Mouse (Mus musculus) limb, embryonic 13.5 days (tissue): ENCODE measurements around the gene Aaed1. TPM values are rescaled to one million over a fixed set of nuclear protein-coding genes. Genes with fewer than 3 reads are reported as not detected.

ENCODE experiments used
- ATAC-seq: fragments of 200-750 bp; cut with Nextera tagmentation; 2 replicates; pipeline ENCODE4 v1.8.0; 2017; ENCODE audit warnings: low read depth, moderate number of reproducible peaks, moderate TSS enrichment; ENCODE audit not compliant: low FRiP score
- H3K27ac ChIP-seq: fragments of 300-500 bp; sonication (generic); 2 replicates; pipeline ENCODE4 v1.5.1; 2015; ENCODE audit warnings: inconsistent platforms, mild to moderate bottlenecking, moderate library complexity
- H3K27me3 ChIP-seq: fragments of 300-500 bp; sonication (generic); 2 replicates; pipeline ENCODE4 v1.6.1; 2015; ENCODE audit warnings: mild to moderate bottlenecking, inconsistent platforms
- H3K36me3 ChIP-seq: fragments of 300-500 bp; sonication (generic); 2 replicates; pipeline ENCODE4 v1.6.1; 2015; ENCODE audit warnings: inconsistent platforms, mild to moderate bottlenecking, moderate library complexity
- H3K4me1 ChIP-seq: fragments of 300-500 bp; sonication (generic); 2 replicates; pipeline ENCODE4 v1.6.1; 2015; ENCODE audit warnings: inconsistent platforms
- H3K4me2 ChIP-seq: fragments of 300-500 bp; sonication (generic); replicated peaks from 2 replicates; pipeline ENCODE4 v1.6.1; 2015; ENCODE audit warnings: inconsistent platforms, mild to moderate bottlenecking, moderate library complexity
- H3K4me3 ChIP-seq: fragments of 300-500 bp; sonication (generic); 2 replicates; pipeline ENCODE4 v1.5.1; 2015; ENCODE audit warnings: moderate library complexity, mild to moderate bottlenecking, inconsistent platforms
- H3K9ac ChIP-seq: fragments of 300-500 bp; sonication (generic); 2 replicates; pipeline ENCODE4 v1.6.1; 2015; ENCODE audit warnings: mild to moderate bottlenecking, inconsistent platforms
- H3K9me3 ChIP-seq: fragments of 300-500 bp; sonication (generic); 2 replicates; pipeline ENCODE4 v1.6.1; 2016; ENCODE audit warnings: inconsistent platforms
- WGBS: fragments of 180-500 bp; shearing (Covaris S2); methylation state at CpG from one replicate; pipeline ENCODE4 v1.1.7; 2015; 5-methylcytosine and 5-hydroxymethylcytosine counted together
- polyA plus RNA-seq: library from polyadenylated mRNA; unstranded; fragments of >200 nt; fragmentation: Nextera tagmentation; extraction: Ambion mirVana; gene quantifications from 2 replicates; pipeline ENCODE4 v1.2.1, GENCODE M21; 2015

Gene Aaed1
- 38.9 and 41.4 TPM in 2 replicates for polyA plus RNA-seq

GRCm38 (mm10) chr13:64312024-64312915 lies at the start of gene Aaed1:
Gene Aaed1 (minus strand): TSS chr13:64312710.
- Histone ChIP-seq H3K27ac (peak within 1 kb of the TSS; percentile 86), H3K36me3 (peaks cover 11% of the 10 kb centered on the region), H3K4me1 (peaks cover 17% of the 10 kb centered on the region), H3K9me3 (no peaks in the 10 kb centered on the region), H3K9ac (peak within 1 kb of the TSS; percentile 74), H3K27me3 (no peaks in the 10 kb centered on the region), H3K4me3 (peak within 1 kb of the TSS; percentile 72), H3K4me2 (peak within 1 kb of the TSS; percentile 68)
- peak; percentile 88 for ATAC-seq
- WGBS: under 1% methylated on average over 71 of the region's 74 CpGs

GRCm38 (mm10) chr13:64362139-64362538 lies 49.6 kb upstream of the Aaed1 start:
- no peaks in the 10 kb centered on the region for H3K9me3 ChIP-seq
- H3K9ac ChIP-seq: no peak overlapping the region
- H3K36me3 ChIP-seq: peaks cover 44% of the 10 kb centered on the region
- no peak overlapping the region for H3K4me3 ChIP-seq
- no peak for ATAC-seq
- no peaks in the 10 kb centered on the region; the same call in 1 of the 2 replicates for H3K4me1 ChIP-seq
- no peak overlapping the region for H3K27ac ChIP-seq
- H3K4me2 ChIP-seq: no peak overlapping the region
- no peaks in the 10 kb centered on the region for H3K27me3 ChIP-seq
- WGBS: 94% methylated on average over 6 of the region's 6 CpGs

GRCm38 (mm10) chr13:64361020-64361419 lies 48.5 kb upstream of the Aaed1 start:
- no peaks in the 10 kb centered on the region for H3K9me3 ChIP-seq
- no peak overlapping the region for H3K4me2 ChIP-seq
- no peak overlapping the region for H3K9ac ChIP-seq
- H3K4me3 ChIP-seq: no peak overlapping the region
- H3K36me3 ChIP-seq: peaks cover 33% of the 10 kb centered on the region
- 88% methylated on average over 3 of the region's 3 CpGs for WGBS
- no peak overlapping the region for H3K27ac ChIP-seq
- ATAC-seq: no peak
- no peaks in the 10 kb centered on the region for H3K4me1 ChIP-seq
- H3K27me3 ChIP-seq: no peaks in the 10 kb centered on the region

- Histone ChIP-seq H3K9ac (no peak overlapping the region), H3K9me3 (no peaks in the 10 kb centered on the region), H3K4me1 (no peaks in the 10 kb centered on the region), H3K27me3 (no peaks in the 10 kb centered on the region), H3K27ac (no peak overlapping the region), H3K36me3 (peaks cover 22% of the 10 kb centered on the region), H3K4me3 (no peak overlapping the region), H3K4me2 (no peak overlapping the region)
- WGBS: 93% methylated on average over 3 of the region's 3 CpGs
- no peak for ATAC-seq
Observed at GRCm38 (mm10) chr13:64359702-64360101, 47.2 kb upstream of the Aaed1 start.

GRCm38 (mm10) chr13:64358476-64358875 lies 46.0 kb upstream of the Aaed1 start:
- WGBS: 86% methylated on average over 1 of the region's 1 CpGs
- no peak for ATAC-seq
- H3K36me3 ChIP-seq: peaks cover 11% of the 10 kb centered on the region
- no peaks in the 10 kb centered on the region for H3K27me3 ChIP-seq
- H3K4me1 ChIP-seq: no peaks in the 10 kb centered on the region
- H3K9ac ChIP-seq: no peak overlapping the region
- H3K9me3 ChIP-seq: no peaks in the 10 kb centered on the region
- H3K4me2 ChIP-seq: no peak overlapping the region
- no peak overlapping the region for H3K27ac ChIP-seq
- H3K4me3 ChIP-seq: no peak overlapping the region

GRCm38 (mm10) chr13:64357389-64357788 lies 44.9 kb upstream of the Aaed1 start:
- H3K4me2 ChIP-seq: no peak overlapping the region
- H3K36me3 ChIP-seq: peaks cover 5% of the 10 kb centered on the region
- H3K4me1 ChIP-seq: no peaks in the 10 kb centered on the region
- H3K4me3 ChIP-seq: no peak overlapping the region
- no peak overlapping the region for H3K27ac ChIP-seq
- 70% methylated on average over 5 of the region's 5 CpGs for WGBS
- H3K9ac ChIP-seq: no peak overlapping the region
- H3K9me3 ChIP-seq: no peaks in the 10 kb centered on the region
- ATAC-seq: no peak
- no peaks in the 10 kb centered on the region for H3K27me3 ChIP-seq

- Histone ChIP-seq H3K9ac (no peak overlapping the region), H3K4me2 (no peak overlapping the region), H3K4me3 (no peak overlapping the region), H3K4me1 (no peaks in the 10 kb centered on the region), H3K9me3 (no peaks in the 10 kb centered on the region), H3K27ac (no peak overlapping the region), H3K27me3 (no peaks in the 10 kb centered on the region), H3K36me3 (no peaks in the 10 kb centered on the region)
- WGBS: 82% methylated on average over 2 of the region's 2 CpGs
- ATAC-seq: no peak
Observed at GRCm38 (mm10) chr13:64349474-64349873, 37.0 kb upstream of the Aaed1 start.

- peak overlapping the region; percentile 67 for H3K9ac ChIP-seq
- peaks cover 8% of the 10 kb centered on the region for H3K4me1 ChIP-seq
- peak overlapping the region; percentile 50 for H3K4me3 ChIP-seq
- no peaks in the 10 kb centered on the region for H3K27me3 ChIP-seq
- H3K4me2 ChIP-seq: peak overlapping the region; percentile 75
- H3K9me3 ChIP-seq: no peaks in the 10 kb centered on the region
- no peak overlapping the region for H3K27ac ChIP-seq
- 3% methylated on average over 9 of the region's 9 CpGs for WGBS
- peak; percentile 67 for ATAC-seq
- no peaks in the 10 kb centered on the region for H3K36me3 ChIP-seq
Observed at GRCm38 (mm10) chr13:64344082-64344501, 31.6 kb upstream of the Aaed1 start.

GRCm38 (mm10) chr13:64343598-64343997 lies 31.1 kb upstream of the Aaed1 start:
- Histone ChIP-seq H3K9me3 (no peaks in the 10 kb centered on the region), H3K27ac (no peak overlapping the region), H3K4me2 (peak overlapping the region; percentile 75), H3K36me3 (no peaks in the 10 kb centered on the region), H3K4me1 (peaks cover 8% of the 10 kb centered on the region), H3K4me3 (peak overlapping the region; percentile 50), H3K27me3 (no peaks in the 10 kb centered on the region), H3K9ac (peak overlapping the region; percentile 67)
- 28% methylated on average over 10 of the region's 10 CpGs for WGBS
- ATAC-seq: no peak

GRCm38 (mm10) chr13:64335546-64336132 lies 23.1 kb upstream of the Aaed1 start:
- H3K4me1 ChIP-seq: no peaks in the 10 kb centered on the region
- H3K36me3 ChIP-seq: no peaks in the 10 kb centered on the region
- WGBS: 45% methylated on average over 4 of the region's 4 CpGs
- no peak overlapping the region for H3K9ac ChIP-seq
- no peak overlapping the region for H3K27ac ChIP-seq
- ATAC-seq: no peak
- H3K27me3 ChIP-seq: no peaks in the 10 kb centered on the region
- H3K9me3 ChIP-seq: no peaks in the 10 kb centered on the region
- H3K4me2 ChIP-seq: no peak overlapping the region
- H3K4me3 ChIP-seq: no peak overlapping the region

- 75% methylated on average over 3 of the region's 3 CpGs for WGBS
- Histone ChIP-seq H3K27me3 (no peaks in the 10 kb centered on the region), H3K36me3 (no peaks in the 10 kb centered on the region), H3K4me3 (no peak overlapping the region), H3K27ac (no peak overlapping the region), H3K9me3 (no peaks in the 10 kb centered on the region), H3K9ac (no peak overlapping the region), H3K4me2 (no peak overlapping the region), H3K4me1 (no peaks in the 10 kb centered on the region)
- ATAC-seq: no peak
Observed at GRCm38 (mm10) chr13:64333102-64333501, 20.6 kb upstream of the Aaed1 start.

- Histone ChIP-seq H3K4me1 (no peaks in the 10 kb centered on the region), H3K27ac (no peak overlapping the region), H3K9ac (no peak overlapping the region), H3K36me3 (no peaks in the 10 kb centered on the region), H3K4me2 (no peak overlapping the region), H3K27me3 (no peaks in the 10 kb centered on the region), H3K4me3 (no peak overlapping the region), H3K9me3 (no peaks in the 10 kb centered on the region)
- ATAC-seq: no peak
- 77% methylated on average over 6 of the region's 6 CpGs for WGBS
Observed at GRCm38 (mm10) chr13:64332321-64332720, 19.8 kb upstream of the Aaed1 start.
